Mouse (Mus musculus): Measurements from ENCODE around the gene Ccdc78. TPM values are rescaled to one million over a fixed set of nuclear protein-coding genes. Genes with fewer than 3 reads are reported as not detected.

Gene Ccdc78
- polyA plus RNA-seq, 1 experiment from 2014 or later: 0.62 TPM

DNA sequence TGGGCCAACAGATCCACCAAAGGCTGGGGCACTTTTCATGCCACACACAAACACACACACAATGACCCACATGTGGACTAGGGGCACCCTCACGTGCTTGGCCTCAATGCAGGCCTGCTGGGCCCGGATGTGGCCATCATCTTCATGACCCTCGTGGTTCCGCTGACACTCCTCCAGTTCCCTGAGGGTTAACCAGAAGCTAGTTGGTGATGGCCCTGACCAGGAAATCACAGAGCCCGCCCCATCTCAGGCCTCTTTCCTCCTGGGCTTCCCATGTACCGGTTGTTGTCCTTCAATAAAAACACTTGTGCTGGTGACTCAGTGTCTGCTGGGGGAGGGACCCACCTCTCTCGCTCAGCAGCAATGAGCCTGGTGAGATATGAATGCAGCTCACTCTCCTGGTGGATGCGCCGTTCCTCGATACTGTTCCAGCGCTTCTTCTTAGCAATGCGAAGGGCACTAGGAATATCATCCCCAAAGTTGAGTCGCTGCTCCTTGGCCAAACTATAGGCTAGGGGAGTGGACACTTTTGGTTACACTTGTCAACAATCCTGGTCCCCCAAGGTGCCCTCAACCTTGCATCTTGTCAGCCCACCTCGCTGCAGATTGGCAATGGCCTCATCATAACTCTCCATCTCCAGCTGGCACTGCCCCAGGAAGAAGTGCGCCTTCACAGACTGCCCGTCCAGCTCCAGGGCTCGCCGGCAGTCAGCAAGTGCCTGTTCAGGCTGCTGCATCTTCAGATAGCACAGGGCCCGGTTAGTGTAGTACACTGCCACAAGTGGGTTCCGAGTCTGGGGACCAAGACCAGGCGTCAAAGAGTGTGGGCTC, 45.3 kb downstream of the Ccdc78 start:
- peak; percentile 26 for DNase-seq (ENCODE audit: low spot score)
- no peaks in the 10 kb centered on the region for H3K27me3 ChIP-seq (replicated peaks; ENCODE audit: low read depth, poor library complexity, severe bottlenecking)
- H3K36me3 ChIP-seq (replicated peaks): peaks cover 63% of the 10 kb centered on the region
- no peaks in the 10 kb centered on the region for H3K9me3 ChIP-seq
- WGBS: 67% methylated on average over 21 of the region's 21 CpGs
- peak overlapping the region; percentile 95 for H3K27ac ChIP-seq (replicated peaks)
- H3K4me3 ChIP-seq: peak overlapping the region; percentile 81
- peaks cover 85% of the 10 kb centered on the region for H3K4me1 ChIP-seq

DNA sequence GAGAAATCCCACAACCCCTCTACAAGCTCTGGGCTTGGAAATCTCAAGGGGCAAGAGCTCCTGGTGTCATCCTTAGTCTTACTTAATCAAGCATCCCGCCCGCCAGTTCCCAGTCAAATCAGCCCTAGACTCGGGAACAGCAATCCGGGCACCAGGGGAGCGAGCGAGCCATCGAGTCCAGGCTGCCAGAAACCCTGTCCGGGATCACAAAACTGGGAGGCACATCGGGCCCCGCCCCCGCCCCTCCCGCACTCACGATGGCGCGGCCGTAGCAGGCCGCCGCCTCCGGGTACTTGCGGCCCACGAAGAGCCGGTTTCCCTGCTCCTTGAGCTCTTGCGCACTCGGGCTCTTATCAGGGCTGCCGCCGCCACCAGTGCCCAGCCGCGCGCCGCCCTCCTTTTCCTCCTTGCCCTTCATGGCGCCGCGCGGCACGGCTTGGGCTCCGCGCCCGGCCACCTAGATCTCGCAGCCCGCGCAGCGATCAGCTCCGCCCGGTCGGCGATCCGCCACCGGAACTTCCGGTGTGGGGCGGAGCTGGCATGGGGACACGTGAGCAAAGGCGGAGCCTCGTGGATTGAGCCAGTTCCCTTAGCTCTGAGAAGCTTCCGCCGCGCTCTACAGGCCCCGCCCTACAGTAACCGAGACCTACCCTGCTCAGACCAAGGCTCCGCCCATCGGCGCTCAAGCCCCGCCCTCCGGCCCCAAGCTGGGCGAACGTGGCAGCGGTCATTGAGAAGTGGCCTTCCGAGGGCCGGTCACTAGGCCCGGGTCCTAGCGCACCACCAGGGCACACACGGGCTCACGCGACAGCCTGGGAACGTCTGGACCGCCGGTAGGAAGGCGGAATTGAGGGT, 46.3 kb downstream of the Ccdc78 start:
- peak; percentile 99 for DNase-seq (ENCODE audit: low spot score)
- no peaks in the 10 kb centered on the region for H3K9me3 ChIP-seq
- H3K27me3 ChIP-seq (replicated peaks; ENCODE audit: low read depth, poor library complexity, severe bottlenecking): no peaks in the 10 kb centered on the region
- under 1% methylated on average over 77 of the region's 77 CpGs for WGBS
- peaks cover 85% of the 10 kb centered on the region for H3K4me1 ChIP-seq
- peaks cover 60% of the 10 kb centered on the region for H3K36me3 ChIP-seq (replicated peaks)
- peak overlapping the region; percentile 95 for H3K27ac ChIP-seq (replicated peaks)
- peak overlapping the region; percentile 81 for H3K4me3 ChIP-seq

DNA sequence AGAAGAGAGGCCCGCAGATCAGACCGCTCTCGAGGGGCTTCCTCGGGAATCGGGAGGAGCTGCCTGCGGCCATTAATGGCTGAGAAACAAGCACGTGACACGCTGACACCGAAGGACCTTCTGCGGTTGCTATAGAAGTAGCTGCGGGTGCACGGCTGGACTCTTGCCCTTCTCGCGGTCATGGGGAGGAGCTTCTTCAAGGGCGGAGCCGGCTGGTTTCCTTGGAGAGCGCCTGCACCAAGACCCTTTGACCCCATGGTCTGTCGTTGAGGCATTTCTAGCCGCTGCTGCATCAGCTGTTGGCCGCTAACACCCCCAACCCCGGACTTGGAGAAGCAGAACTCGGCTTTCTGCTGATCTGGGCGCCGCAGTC, 46.9 kb downstream of the Ccdc78 start, which contains the start of gene Stub1:
TSS of gene Stub1 (minus strand) at position 114 of the 373 bp plus-strand sequence.
- WGBS: under 1% methylated on average over 24 of the region's 24 CpGs
- peak within 1 kb of the TSS; percentile 81 for H3K4me3 ChIP-seq
- peaks cover 85% of the 10 kb centered on the region for H3K4me1 ChIP-seq
- DNase-seq (ENCODE audit: low spot score): peak; percentile 90
- H3K27me3 ChIP-seq (replicated peaks; ENCODE audit: low read depth, poor library complexity, severe bottlenecking): no peaks in the 10 kb centered on the region
- peak within 1 kb of the TSS; percentile 95 for H3K27ac ChIP-seq (replicated peaks)
- no peaks in the 10 kb centered on the region for H3K9me3 ChIP-seq
- H3K36me3 ChIP-seq (replicated peaks): peaks cover 60% of the 10 kb centered on the region

DNA sequence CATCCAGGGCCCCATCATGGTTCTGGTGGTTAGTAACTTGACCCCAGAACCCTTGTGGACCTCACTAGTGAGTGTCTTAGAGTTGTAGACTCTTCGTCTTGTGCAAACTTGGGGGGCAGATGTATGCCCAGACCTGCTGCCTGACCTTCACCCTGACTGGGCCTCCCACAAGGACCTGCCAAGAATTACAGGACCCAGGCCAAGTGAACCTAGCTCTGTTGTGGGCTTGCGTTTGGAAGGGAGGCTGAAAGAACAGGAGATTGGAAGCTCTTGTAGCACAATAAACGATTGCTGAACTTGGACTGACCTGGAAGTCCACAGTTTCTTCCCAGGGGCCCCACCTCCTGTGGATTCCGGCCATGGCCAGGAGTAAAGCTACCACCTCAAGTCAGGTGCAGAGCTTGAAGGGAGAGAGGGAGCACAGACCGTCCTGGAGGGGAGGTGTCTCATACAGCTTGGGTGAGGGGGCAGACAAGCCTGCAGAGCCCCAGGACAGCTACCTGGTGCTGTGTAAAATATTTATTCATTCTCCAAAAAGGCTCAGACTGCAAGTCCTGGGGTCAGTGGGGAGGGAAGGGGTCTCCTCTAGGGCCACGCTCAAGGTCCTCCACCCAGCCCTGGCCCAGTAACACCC, 47.7 kb downstream of the Ccdc78 start:
- H3K27ac ChIP-seq (replicated peaks): peak overlapping the region; percentile 95
- peaks cover 81% of the 10 kb centered on the region for H3K4me1 ChIP-seq
- no peak for DNase-seq (ENCODE audit: low spot score)
- H3K36me3 ChIP-seq (replicated peaks): peaks cover 67% of the 10 kb centered on the region
- H3K4me3 ChIP-seq: peak overlapping the region; percentile 81
- H3K27me3 ChIP-seq (replicated peaks; ENCODE audit: low read depth, poor library complexity, severe bottlenecking): no peaks in the 10 kb centered on the region
- H3K9me3 ChIP-seq: no peaks in the 10 kb centered on the region
- WGBS: 55% methylated on average over 6 of the region's 6 CpGs

DNA sequence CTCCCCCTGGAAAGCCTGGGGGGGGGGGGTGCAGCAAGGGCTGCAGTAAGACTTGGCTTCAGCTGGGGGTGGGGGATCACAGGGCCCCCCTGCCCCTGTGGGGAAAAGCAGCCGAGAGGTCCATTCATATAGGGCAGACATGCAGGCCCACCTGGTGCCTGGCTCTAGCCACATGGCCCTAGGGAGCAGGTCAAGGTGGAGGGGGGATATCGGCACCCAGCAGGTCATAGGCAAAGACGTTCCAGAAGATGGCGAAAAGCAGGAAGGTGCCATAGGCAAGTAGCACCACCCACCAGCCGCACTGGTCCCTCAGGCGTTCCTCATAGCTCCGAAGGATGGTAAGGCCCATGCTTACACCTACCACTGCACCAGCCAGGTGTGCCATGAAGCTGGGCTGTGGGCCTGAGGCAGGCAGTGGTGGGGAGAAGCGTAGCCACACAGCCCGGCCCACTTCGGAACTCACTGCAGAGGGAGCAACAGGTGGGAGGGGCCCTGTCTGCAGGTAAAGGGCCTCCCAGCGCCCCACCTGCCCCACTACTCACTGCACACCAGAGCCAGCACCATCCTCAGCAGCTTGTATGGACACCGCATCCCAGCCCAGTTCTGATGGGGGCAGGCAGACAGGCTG, 48.3 kb downstream of the Ccdc78 start:
- H3K4me1 ChIP-seq: peaks cover 75% of the 10 kb centered on the region
- peaks cover 70% of the 10 kb centered on the region for H3K36me3 ChIP-seq (replicated peaks)
- WGBS: 86% methylated on average over 12 of the region's 12 CpGs
- no peaks in the 10 kb centered on the region for H3K9me3 ChIP-seq
- no peaks in the 10 kb centered on the region for H3K27me3 ChIP-seq (replicated peaks; ENCODE audit: low read depth, poor library complexity, severe bottlenecking)
- H3K27ac ChIP-seq (replicated peaks): peak overlapping the region; percentile 95
- H3K4me3 ChIP-seq: peak overlapping the region; percentile 81
- no peak for DNase-seq (ENCODE audit: low spot score)

DNA sequence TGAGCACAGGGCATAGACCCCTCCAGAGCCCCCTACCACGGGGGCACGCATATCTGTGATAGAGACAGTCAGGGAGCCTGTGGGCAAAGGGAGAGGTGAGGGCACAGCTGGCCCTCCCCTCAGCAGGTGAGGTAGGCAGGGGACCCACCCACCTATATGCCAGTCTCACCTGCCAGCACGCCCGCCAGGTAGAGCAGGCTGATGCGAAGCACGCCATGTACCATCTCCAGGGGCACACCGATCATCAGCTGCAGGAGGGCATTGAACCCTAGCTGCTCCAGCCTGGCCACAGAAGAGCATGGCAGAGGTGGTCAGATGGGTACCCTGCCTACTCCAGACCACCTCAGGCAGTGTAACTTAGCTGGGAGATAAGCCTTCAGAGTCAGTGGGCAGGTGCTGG, 48.9 kb downstream of the Ccdc78 start:
- Histone ChIP-seq H3K9me3 (no peaks in the 10 kb centered on the region), H3K36me3 (replicated peaks) (peaks cover 70% of the 10 kb centered on the region), H3K27ac (replicated peaks) (no peak overlapping the region), H3K27me3 (replicated peaks; ENCODE audit: low read depth, poor library complexity, severe bottlenecking) (no peaks in the 10 kb centered on the region), H3K4me1 (peaks cover 69% of the 10 kb centered on the region), H3K4me3 (peak overlapping the region; percentile 81)
- DNase-seq (ENCODE audit: low spot score): no peak
- 96% methylated on average over 7 of the region's 7 CpGs for WGBS

DNA sequence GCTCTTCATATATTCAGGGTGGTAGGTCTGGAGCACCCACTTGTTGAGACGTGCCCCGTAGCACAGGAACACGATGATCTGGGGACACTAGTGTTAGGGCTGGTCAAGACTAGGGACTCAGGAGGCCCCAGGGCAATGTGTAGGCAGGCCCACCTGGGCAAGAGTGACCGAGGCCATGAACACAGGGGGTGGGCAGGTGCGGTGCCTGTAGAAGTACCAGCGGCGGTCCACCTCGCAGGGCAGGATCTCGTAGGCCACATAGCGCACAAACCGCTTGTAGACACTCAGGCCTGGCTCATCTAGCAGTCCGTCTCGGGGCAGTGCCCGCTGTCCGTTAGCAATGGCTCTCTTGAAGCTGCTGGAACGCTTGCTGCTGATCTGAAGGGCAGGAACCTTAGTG, 49.4 kb downstream of the Ccdc78 start:
- WGBS: 92% methylated on average over 16 of the region's 16 CpGs
- Histone ChIP-seq H3K9me3 (no peaks in the 10 kb centered on the region), H3K27me3 (replicated peaks; ENCODE audit: low read depth, poor library complexity, severe bottlenecking) (no peaks in the 10 kb centered on the region), H3K4me1 (peaks cover 64% of the 10 kb centered on the region), H3K4me3 (peak overlapping the region; percentile 59; the same call in 1 of the 2 replicates), H3K36me3 (replicated peaks) (peaks cover 70% of the 10 kb centered on the region), H3K27ac (replicated peaks) (no peak overlapping the region)
- no peak for DNase-seq (ENCODE audit: low spot score)

DNA sequence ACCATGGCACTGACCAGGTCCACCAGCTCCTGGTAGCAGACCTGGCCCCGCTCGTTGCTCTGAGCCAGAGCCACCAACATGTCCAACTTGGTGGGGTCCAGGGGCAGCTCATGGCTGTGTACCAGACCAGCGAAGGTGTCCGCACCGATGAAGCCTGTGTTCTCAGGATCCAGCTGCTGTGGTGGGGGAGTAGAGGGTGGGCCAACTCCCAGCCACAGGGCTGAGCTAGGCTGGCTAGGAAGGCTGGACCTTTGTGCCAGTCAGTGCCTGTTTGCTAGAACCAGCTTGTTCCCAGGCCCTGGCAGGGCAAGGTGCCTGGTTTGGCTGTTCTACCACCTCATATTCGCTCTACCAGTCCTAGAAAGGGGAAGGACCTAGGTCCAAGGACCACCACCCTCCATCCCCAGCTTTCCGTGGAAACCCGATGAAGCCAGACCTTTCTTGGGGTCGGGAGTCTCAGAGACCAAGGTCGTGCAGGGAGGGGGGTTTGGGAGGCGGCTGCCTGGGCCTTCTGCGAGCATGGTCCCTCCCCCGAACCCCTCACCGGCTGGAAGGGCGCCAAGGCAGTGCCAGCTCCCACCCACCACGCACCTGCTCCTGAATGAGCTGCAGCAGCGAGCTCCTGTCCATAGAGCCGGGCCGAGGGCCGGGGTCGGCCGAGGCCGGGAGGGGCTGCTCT, 50.2 kb downstream of the Ccdc78 start:
- peak overlapping the region; percentile 80 for H3K27ac ChIP-seq (replicated peaks)
- DNase-seq (ENCODE audit: low spot score): peak; percentile 20
- H3K4me1 ChIP-seq: peaks cover 57% of the 10 kb centered on the region
- H3K9me3 ChIP-seq: no peaks in the 10 kb centered on the region
- H3K27me3 ChIP-seq (replicated peaks; ENCODE audit: low read depth, poor library complexity, severe bottlenecking): no peaks in the 10 kb centered on the region
- peak overlapping the region; percentile 59 for H3K4me3 ChIP-seq
- H3K36me3 ChIP-seq (replicated peaks): peaks cover 70% of the 10 kb centered on the region
- 22% methylated on average over 23 of the region's 23 CpGs for WGBS

DNA sequence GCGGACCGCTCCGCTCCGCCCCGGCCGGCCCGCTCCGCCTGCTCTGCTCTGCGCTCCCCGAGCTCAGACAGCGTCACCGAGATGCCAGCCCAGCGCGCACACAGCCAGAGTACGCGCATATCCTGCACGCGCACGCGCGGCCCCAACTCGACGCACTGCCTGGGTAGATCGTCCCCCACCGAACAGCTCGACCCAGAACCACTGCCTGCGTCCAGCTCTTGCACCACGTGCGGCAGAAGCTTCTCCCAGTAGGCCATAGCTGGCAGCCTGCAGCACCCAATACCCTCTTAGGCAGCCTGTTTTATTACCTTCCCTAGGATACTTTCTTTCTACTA, 50.7 kb downstream of the Ccdc78 start, which contains the start of gene Rhbdl1:
TSS of gene Rhbdl1 (minus strand) at position 220 of the 335 bp plus-strand sequence.
- Histone ChIP-seq H3K4me3 (peak within 1 kb of the TSS; percentile 59), H3K36me3 (replicated peaks) (peaks cover 70% of the 10 kb centered on the region), H3K27ac (replicated peaks) (peak within 1 kb of the TSS; percentile 80), H3K27me3 (replicated peaks; ENCODE audit: low read depth, poor library complexity, severe bottlenecking) (no peaks in the 10 kb centered on the region), H3K4me1 (peaks cover 52% of the 10 kb centered on the region), H3K9me3 (no peaks in the 10 kb centered on the region)
- peak; percentile 77 for DNase-seq (ENCODE audit: low spot score)
- 3% methylated on average over 29 of the region's 29 CpGs for WGBS

DNA sequence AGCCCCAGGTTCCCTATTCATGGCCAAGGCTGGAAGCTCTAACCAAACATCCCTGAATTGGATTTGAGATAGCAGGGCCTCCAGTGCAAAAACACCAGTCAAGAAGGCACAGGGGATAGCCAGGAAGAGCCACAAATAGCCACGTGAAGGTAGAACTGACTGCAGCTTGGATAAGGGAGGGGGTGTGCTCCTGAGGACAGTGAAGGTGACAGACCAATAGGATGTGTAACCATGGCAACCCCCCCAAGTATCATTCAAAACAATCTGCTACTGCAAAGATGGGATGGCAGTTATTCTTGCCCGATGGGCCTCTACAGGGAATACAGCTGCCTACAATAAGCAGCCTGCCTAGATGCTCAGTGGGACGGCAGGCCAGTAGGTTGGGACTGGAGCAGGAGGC, 51.2 kb downstream of the Ccdc78 start:
- peaks cover 75% of the 10 kb centered on the region for H3K36me3 ChIP-seq (replicated peaks)
- DNase-seq (ENCODE audit: low spot score): peak; percentile 23
- peaks cover 52% of the 10 kb centered on the region for H3K4me1 ChIP-seq
- H3K9me3 ChIP-seq: no peaks in the 10 kb centered on the region
- H3K4me3 ChIP-seq: peak overlapping the region; percentile 59
- H3K27me3 ChIP-seq (replicated peaks; ENCODE audit: low read depth, poor library complexity, severe bottlenecking): no peaks in the 10 kb centered on the region
- H3K27ac ChIP-seq (replicated peaks): peak overlapping the region; percentile 80; the same call in 1 of the 2 replicates
- 61% methylated on average over 3 of the region's 3 CpGs for WGBS

DNA sequence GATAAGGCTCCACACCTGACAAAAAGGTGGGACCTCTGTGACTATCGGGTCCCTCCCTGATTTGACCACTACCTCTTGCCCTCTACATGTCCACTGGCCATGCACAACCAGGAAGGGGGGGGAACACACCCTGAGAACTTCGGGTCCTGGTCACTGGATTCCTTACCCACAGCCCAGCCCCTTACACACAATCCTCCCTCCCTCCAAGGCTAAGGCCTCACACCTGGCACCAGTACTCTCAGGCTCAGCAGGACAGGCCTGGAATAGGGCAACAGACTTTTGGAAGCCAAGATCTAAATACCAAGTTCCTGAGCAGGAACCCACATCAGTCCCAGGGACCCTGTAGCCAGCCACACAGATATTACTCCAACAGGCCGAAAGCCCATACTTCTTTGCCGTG, 52.5 kb downstream of the Ccdc78 start:
- Histone ChIP-seq H3K4me3 (no peak overlapping the region), H3K4me1 (peaks cover 57% of the 10 kb centered on the region), H3K36me3 (replicated peaks) (peaks cover 84% of the 10 kb centered on the region), H3K27ac (replicated peaks) (no peak overlapping the region), H3K27me3 (replicated peaks; ENCODE audit: low read depth, poor library complexity, severe bottlenecking) (no peaks in the 10 kb centered on the region), H3K9me3 (no peaks in the 10 kb centered on the region)
- no peak for DNase-seq (ENCODE audit: low spot score)
- WGBS: 85% methylated on average over 4 of the region's 4 CpGs

Measured in embryonic facial prominence, embryonic 10.5 days (tissue).